Mouse (Mus musculus) olfactory bulb, adult 2 months (tissue): ENCODE measurements around the gene Limch1.

ENCODE experiments used
- CTCF ChIP-seq: fragments of 200-500 bp; IDR thresholded peaks from 2 replicates; pipeline ENCODE4 v1.5.1; 2012; ENCODE audit warnings: low read depth, mild to moderate bottlenecking, low read length, moderate library complexity; ENCODE audit not compliant: insufficient read depth
- POLR2A ChIP-seq: fragments of 200-500 bp; IDR thresholded peaks from 2 replicates; pipeline ENCODE4 v1.6.1; 2012; ENCODE audit warnings: mild to moderate bottlenecking, low read depth, low read length, moderate library complexity; ENCODE audit not compliant: insufficient read depth

DNA sequence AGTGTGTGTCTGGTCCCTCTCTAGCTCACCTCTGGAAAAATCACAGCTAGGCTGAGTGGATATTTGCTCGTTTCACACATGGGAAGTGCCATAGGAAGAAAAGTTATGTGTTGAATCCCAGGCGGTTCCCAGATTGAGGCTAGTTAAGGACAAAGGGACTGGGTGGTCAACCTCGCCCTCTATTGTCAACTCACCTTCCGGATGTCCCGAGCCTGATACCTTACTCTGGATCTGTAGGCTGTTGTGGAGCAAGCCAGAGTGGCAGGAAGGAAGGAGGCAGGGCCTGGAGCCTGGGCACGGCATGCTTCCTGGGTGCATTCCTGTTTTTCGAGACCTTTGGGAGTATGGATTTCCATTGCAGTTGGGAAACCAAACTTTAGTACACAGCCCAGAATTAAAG, 243.9 kb downstream of the Limch1 start:
- TF ChIP-seq POLR2A (no peak), CTCF (no peak)
